Mouse (Mus musculus) ES-CJ7 (cell line): Measurements from ENCODE around the gene Kcnn1.
"Not testable (repeated sequence)": the region's sequence is repeated elsewhere in the genome, so short reads cannot be mapped to it uniquely, and the experiment has no call there.

Experiments
- DNase-seq: peaks from one replicate; pipeline ENCODE4 v3.0.0; 2011; ENCODE audit warnings: low read depth, low spot score

The Kcnn1 gene

GRCm38 (mm10) chr8:70843214-70843773 lies 19.8 kb downstream of the Kcnn1 start:
- DNase-seq: no peak

- no peak for DNase-seq
These were observed 20.6 kb downstream of the Kcnn1 start for GRCm38 (mm10) chr8:70842484-70842883.

- DNase-seq: peak; percentile 96
These were observed 21.6 kb downstream of the Kcnn1 start for GRCm38 (mm10) chr8:70841147-70842072.

- DNase-seq: no peak
These were observed 22.5 kb downstream of the Kcnn1 start for GRCm38 (mm10) chr8:70840590-70840989.

- DNase-seq: peak; percentile 100
These were observed 23.4 kb downstream of the Kcnn1 start, which contains the start of gene Arrdc2 for GRCm38 (mm10) chr8:70839408-70840351. Gene Arrdc2 (minus strand): TSS chr8:70839720.

GRCm38 (mm10) chr8:70838654-70839407 lies 24.2 kb downstream of the Kcnn1 start:
- DNase-seq: no peak

GRCm38 (mm10) chr8:70836666-70837065 lies 26.4 kb downstream of the Kcnn1 start:
- DNase-seq: no peak

- DNase-seq: no peak
These were observed 29.0 kb downstream of the Kcnn1 start for GRCm38 (mm10) chr8:70834071-70834470.

- DNase-seq: no peak
These were observed 29.5 kb downstream of the Kcnn1 start for GRCm38 (mm10) chr8:70833520-70833919.

GRCm38 (mm10) chr8:70833018-70833482 lies 30.0 kb downstream of the Kcnn1 start:
- no peak for DNase-seq

- no peak for DNase-seq
These were observed 30.7 kb downstream of the Kcnn1 start for GRCm38 (mm10) chr8:70832371-70832770.

- no peak for DNase-seq
These were observed 31.5 kb downstream of the Kcnn1 start for GRCm38 (mm10) chr8:70831517-70831916.

- no peak for DNase-seq
These were observed 35.3 kb downstream of the Kcnn1 start for GRCm38 (mm10) chr8:70827796-70828195.

- peak; percentile 74 for DNase-seq
These were observed 36.0 kb downstream of the Kcnn1 start for GRCm38 (mm10) chr8:70827010-70827409.

- DNase-seq: no peak
These were observed 37.2 kb downstream of the Kcnn1 start for GRCm38 (mm10) chr8:70825816-70826215.

- no peak for DNase-seq
These were observed 39.3 kb downstream of the Kcnn1 start for GRCm38 (mm10) chr8:70823802-70824201.

GRCm38 (mm10) chr8:70822594-70822993 lies 40.5 kb downstream of the Kcnn1 start:
- not testable (repeated sequence) for DNase-seq

- peak; percentile 39 for DNase-seq
These were observed 41.1 kb downstream of the Kcnn1 start for GRCm38 (mm10) chr8:70821992-70822391.

GRCm38 (mm10) chr8:70821399-70821962 lies 41.6 kb downstream of the Kcnn1 start:
- peak; percentile 87 for DNase-seq

- peak; percentile 100 for DNase-seq
These were observed 42.7 kb downstream of the Kcnn1 start for GRCm38 (mm10) chr8:70820101-70820935.
